Mouse (Mus musculus) forebrain, embryonic 13.5 days (tissue): ENCODE measurements around the gene Cnksr1. TPM values are rescaled to one million over a fixed set of nuclear protein-coding genes. Genes with fewer than 3 reads are reported as not detected.
A peak's percentile ranks its signal among the peaks of the same experiment; 100 is the strongest.

Source experiments
- ATAC-seq: fragments of 200-750 bp; cut with Nextera tagmentation; 2 replicates; pipeline ENCODE4 v1.8.0; 2017
- H3K27ac ChIP-seq: fragments of 300-500 bp; sonication (generic); 2 replicates; pipeline ENCODE4 v1.5.1; 2015; ENCODE audit warnings: inconsistent platforms, mild to moderate bottlenecking, moderate library complexity
- H3K27me3 ChIP-seq: fragments of 300-500 bp; sonication (generic); 2 replicates; pipeline ENCODE4 v1.6.1; 2015; ENCODE audit warnings: mild to moderate bottlenecking, inconsistent platforms
- H3K36me3 ChIP-seq: fragments of 300-500 bp; sonication (generic); 2 replicates; pipeline ENCODE4 v1.6.1; 2015; ENCODE audit warnings: mild to moderate bottlenecking, inconsistent platforms; ENCODE audit not compliant: poor library complexity, severe bottlenecking
- H3K4me1 ChIP-seq: fragments of 300-500 bp; sonication (generic); 2 replicates; pipeline ENCODE4 v1.6.1; 2015; ENCODE audit warnings: inconsistent platforms
- H3K4me2 ChIP-seq: fragments of 300-500 bp; sonication (generic); 2 replicates; pipeline ENCODE4 v1.6.1; 2015; ENCODE audit warnings: inconsistent platforms, mild to moderate bottlenecking, moderate library complexity
- H3K4me3 ChIP-seq: fragments of 300-500 bp; sonication (generic); 2 replicates; pipeline ENCODE4 v1.5.1; 2015; ENCODE audit warnings: mild to moderate bottlenecking, inconsistent platforms
- H3K9ac ChIP-seq: fragments of 300-500 bp; sonication (generic); 2 replicates; pipeline ENCODE4 v1.6.1; 2015; ENCODE audit warnings: mild to moderate bottlenecking, inconsistent platforms
- H3K9me3 ChIP-seq: fragments of 300-500 bp; sonication (generic); replicated peaks from 2 replicates; pipeline ENCODE4 v1.6.1; 2016; ENCODE audit warnings: inconsistent platforms
- WGBS: fragments of 180-500 bp; shearing (Covaris S2); methylation state at CpG from one replicate; pipeline ENCODE4 v1.1.7; 2015; 5-methylcytosine and 5-hydroxymethylcytosine counted together
- polyA plus RNA-seq: library from polyadenylated mRNA; unstranded; fragments of >200 nt; fragmentation: Nextera tagmentation; extraction: Ambion mirVana; gene quantifications from 2 replicates; pipeline ENCODE4 v1.2.1, GENCODE M21; 2015

Cnksr1 gene
- polyA plus RNA-seq, 1 experiment from 2014 or later = not detected

DNA sequence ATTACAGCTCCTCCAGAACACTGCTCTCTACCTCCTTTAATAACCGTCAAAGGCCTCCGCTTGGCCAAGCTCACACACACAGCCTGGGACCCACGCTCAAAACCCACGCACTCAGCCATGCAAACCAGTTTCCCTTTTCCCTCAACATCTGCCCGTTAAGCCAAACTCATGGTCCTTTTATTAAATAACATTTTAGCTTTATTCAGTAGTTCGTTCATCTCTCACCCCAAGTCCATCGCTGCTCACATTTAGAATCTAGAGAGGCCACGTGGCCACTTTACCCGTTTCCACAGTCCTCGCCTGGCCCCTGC, 12.7 kb upstream of the Cnksr1 start:
- Histone ChIP-seq H3K36me3 (no peaks in the 10 kb centered on the region), H3K4me2 (peak overlapping the region; percentile 76), H3K9me3 (no peaks in the 10 kb centered on the region), H3K4me1 (peaks cover 55% of the 10 kb centered on the region), H3K27ac (no peak overlapping the region), H3K4me3 (peak overlapping the region; percentile 47), H3K27me3 (peaks cover 99% of the 10 kb centered on the region), H3K9ac (peak overlapping the region; percentile 60; the same call in 1 of the 2 replicates)
- 7% methylated on average over 10 of the region's 10 CpGs for WGBS
- no peak for ATAC-seq

DNA sequence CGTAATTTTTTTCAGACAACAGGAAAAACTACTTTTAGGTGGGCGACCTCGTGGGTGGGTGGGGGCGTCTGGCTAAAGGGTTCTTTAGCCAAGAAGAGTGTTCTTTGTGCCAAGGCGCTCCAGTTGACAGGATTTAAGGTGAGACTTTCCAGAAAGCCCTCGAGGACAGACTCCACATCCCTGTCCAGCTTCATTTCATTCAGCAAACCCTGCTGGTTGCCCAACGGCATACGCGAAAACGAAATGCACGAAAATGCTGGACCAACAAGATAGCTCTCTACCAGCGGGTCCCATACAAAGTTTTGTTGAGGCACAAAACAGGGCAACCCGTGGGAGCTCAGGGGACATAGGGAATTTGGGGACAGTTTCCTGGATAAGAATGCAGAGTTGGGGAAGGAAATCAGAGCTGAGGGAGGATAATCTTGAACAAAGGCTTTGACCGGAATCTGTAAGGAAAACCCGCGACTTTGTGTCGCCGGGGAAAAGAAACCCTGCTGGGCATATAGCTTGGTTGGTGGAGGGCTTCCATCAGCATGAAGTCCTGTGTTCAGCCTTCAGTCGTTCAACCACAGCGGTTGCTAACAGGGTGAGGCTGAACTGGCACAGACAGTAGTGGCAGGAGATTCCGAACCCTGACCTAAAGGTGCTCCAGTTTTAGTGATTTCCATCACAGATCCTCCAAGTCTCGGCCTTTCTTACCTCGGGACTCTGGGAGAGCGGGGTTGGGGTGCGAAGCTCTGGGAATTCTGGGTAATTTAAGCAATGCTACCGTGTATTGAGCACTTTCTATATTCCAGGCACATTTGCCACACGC, 12.1 kb upstream of the Cnksr1 start:
- peak overlapping the region; percentile 58 for H3K9ac ChIP-seq

DNA sequence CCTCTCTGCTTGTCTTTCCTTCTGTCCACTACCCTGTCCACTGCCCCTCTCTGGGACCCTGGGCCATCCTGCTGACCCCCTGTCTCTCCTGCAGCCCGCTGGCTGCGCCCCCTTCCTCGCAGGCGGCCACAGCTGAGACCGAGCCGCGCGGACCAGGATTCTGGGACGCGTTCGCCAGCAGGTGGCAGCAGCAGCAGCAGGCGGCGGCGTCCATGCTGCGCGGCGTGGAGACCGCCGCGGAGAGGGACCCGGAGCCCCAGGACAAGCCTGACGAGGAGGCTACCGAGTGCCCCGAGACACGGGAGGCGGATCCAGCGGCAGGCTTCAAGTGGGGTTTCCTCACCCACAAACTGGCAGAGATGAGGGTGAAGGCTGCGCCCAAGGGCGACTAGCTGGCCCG, 11.5 kb upstream of the Cnksr1 start:
- 1% methylated on average over 30 of the region's 30 CpGs for WGBS
- Histone ChIP-seq H3K27me3 (peaks cover 86% of the 10 kb centered on the region), H3K4me1 (peaks cover 62% of the 10 kb centered on the region), H3K4me2 (peak overlapping the region; percentile 76), H3K9me3 (no peaks in the 10 kb centered on the region), H3K36me3 (no peaks in the 10 kb centered on the region), H3K4me3 (peak overlapping the region; percentile 47), H3K9ac (peak overlapping the region; percentile 58), H3K27ac (no peak overlapping the region)
- peak; percentile 54 for ATAC-seq

More for the DNA sequence above, 12.1 kb upstream of the Cnksr1 start:
- peaks cover 93% of the 10 kb centered on the region for H3K27me3 ChIP-seq
- H3K4me3 ChIP-seq = peak overlapping the region; percentile 47
- 3% methylated on average over 27 of the region's 27 CpGs for WGBS
- no peak overlapping the region for H3K27ac ChIP-seq
- no peaks in the 10 kb centered on the region for H3K36me3 ChIP-seq
- no peak for ATAC-seq
- H3K4me2 ChIP-seq = peak overlapping the region; percentile 76
- H3K4me1 ChIP-seq = peaks cover 58% of the 10 kb centered on the region
- no peaks in the 10 kb centered on the region for H3K9me3 ChIP-seq

DNA sequence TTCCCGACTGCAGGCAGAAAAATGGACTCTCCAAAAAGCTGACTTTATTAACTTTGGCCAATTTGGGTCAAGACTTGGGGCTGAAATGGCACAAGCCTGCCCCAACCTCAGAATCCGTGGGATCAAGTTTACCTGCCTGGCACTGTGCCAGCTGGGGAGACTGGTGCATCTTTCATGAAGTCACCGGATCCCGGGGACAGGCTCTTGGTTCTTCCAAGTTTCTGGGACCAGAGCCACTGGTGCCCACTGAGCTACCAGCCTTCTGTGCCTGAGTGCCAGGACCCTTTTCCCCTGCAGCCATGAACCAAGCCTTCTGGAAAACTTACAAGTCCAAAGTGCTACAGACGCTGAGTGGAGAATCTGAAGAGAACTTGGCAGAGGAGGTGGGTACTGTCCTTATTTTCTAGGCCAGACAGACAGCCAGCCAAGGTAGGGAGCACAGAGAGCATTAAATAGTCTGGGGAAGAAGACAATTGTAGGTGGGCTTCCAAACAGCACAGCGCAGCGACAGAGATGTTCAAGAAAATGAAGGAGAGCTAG, 8.6 kb upstream of the Cnksr1 start, which contains the start of gene Gm30191:
Gene Gm30191, plus strand, starts transcription at position 217 of the 540 bp plus-strand sequence.
- ATAC-seq = no peak
- H3K4me3 ChIP-seq = peak within 1 kb of the TSS; percentile 86
- H3K9ac ChIP-seq = 0 out of 2 replicates have a peak within 1 kb of the TSS, but pooled peaks have one; percentile 45
- peaks cover 58% of the 10 kb centered on the region for H3K27me3 ChIP-seq
- H3K4me1 ChIP-seq = peaks cover 46% of the 10 kb centered on the region
- peak within 1 kb of the TSS; percentile 95 for H3K4me2 ChIP-seq
- no peak within 1 kb of the TSS; the same call in 1 of the 2 replicates for H3K27ac ChIP-seq
- H3K9me3 ChIP-seq = no peaks in the 10 kb centered on the region
- peaks cover 6% of the 10 kb centered on the region; the same call in 1 of the 2 replicates for H3K36me3 ChIP-seq
- WGBS = 78% methylated on average over 7 of the region's 7 CpGs

DNA sequence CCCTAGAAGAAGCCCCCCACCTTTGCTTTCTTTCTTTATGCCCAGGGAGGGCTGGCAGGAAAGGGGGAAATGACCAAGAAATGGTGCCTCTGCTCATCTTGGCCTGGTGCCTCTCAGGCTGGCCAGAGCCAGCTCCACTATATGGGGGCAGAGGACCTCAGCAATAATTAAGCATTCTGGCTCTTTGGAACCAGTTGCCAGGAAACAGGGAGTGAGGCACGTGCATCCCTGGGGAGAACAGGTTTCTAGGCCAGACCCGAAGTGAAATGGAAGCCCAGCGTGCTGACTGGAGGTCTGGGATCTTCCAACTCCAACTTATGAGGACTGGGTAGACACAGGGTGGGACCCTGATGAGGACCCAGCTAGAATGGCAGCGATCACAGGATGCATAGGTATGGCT, 8.1 kb upstream of the Cnksr1 start:
- no peak for ATAC-seq

DNA sequence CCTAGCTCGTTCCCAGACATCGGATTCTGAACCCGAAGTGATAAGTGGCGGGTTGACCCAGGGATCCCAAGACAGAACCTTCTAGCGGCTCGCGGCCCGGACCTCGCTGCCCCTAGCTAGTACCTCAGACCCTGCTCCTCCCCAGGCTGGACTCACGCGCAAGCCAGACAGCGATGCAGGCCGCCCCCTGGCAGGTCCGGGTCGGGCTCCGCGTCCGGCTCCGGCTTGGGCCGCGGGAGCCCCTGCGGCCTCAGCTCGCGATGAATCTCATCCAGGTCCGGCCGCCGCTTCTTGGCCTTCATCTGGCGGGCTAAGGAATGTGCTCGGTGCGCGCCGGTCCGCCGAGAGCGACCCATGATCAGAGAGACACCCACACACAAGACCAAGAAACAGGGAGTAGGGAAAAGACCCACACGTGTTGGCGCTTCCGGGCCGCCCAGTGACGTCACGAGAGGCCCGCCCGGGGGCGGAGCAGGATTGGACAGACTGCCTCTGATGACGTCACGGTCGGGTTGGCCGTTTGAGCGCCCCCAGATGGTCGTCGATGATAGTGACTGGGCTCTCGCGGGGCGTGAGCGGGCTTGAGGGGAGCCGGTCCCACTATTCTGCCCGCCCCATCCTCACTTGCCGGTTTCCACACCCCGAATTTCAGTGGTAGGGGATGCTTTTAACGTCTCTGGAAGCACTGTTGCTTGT, 7.1 kb upstream of the Cnksr1 start, which contains the start of gene Zfp593:
Gene Zfp593, minus strand, starts transcription at position 445 of the 696 bp plus-strand sequence.
- H3K4me1 ChIP-seq = peaks cover 31% of the 10 kb centered on the region
- peak within 1 kb of the TSS; percentile 86 for H3K4me3 ChIP-seq
- WGBS = under 1% methylated on average over 60 of the region's 60 CpGs
- H3K4me2 ChIP-seq = peak within 1 kb of the TSS; percentile 95
- H3K36me3 ChIP-seq = peaks cover 6% of the 10 kb centered on the region; the same call in 1 of the 2 replicates
- ATAC-seq = peak; percentile 79
- H3K9me3 ChIP-seq = no peaks in the 10 kb centered on the region
- H3K27ac ChIP-seq = no peak within 1 kb of the TSS; the same call in 1 of the 2 replicates
- peaks cover 43% of the 10 kb centered on the region for H3K27me3 ChIP-seq
- peak within 1 kb of the TSS; percentile 87 for H3K9ac ChIP-seq

More for the DNA sequence above, 8.1 kb upstream of the Cnksr1 start:
- peak overlapping the region; percentile 95 for H3K4me2 ChIP-seq
- no peaks in the 10 kb centered on the region for H3K9me3 ChIP-seq
- WGBS = 36% methylated on average over 4 of the region's 4 CpGs
- H3K27me3 ChIP-seq = peaks cover 52% of the 10 kb centered on the region
- H3K4me3 ChIP-seq = no peak overlapping the region
- no peak overlapping the region; the same call in 1 of the 2 replicates for H3K27ac ChIP-seq
- H3K36me3 ChIP-seq = peaks cover 6% of the 10 kb centered on the region; the same call in 1 of the 2 replicates
- peaks cover 41% of the 10 kb centered on the region for H3K4me1 ChIP-seq
- no peak overlapping the region for H3K9ac ChIP-seq

DNA sequence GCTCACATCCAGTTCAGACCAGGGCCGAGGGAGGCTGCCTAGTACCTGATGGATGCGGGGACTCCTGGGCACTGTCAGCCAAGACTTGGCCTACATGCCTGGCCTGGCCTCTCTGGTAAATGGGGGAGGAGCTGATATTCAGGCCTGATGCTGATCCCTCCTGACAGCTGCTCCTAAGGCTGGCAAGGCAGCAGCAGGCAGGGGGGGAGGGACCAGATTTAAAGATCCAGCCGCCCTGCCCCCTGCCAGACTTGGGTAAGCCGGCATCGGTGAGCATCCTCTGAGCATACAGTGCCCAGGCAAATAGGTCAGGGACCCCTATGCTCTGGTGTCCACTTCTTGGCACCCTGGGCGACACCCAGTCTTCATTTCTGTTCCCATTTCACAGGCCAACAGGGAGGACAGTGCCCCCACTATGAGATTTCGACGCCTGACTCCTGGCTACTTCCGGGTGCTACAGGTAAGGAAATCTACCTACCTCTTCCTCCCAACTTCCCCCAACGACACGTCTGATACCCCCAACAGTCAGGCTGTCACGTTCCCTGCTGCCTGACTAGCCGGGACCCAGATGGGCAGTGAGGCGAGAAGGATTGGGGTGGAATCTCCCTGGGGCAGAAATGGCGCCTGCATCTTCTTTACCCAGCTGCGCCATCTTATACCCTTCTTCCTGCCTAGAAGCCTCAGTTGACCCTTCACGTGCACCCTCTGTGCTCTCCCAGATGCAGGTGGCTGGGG, 5.5 kb upstream of the Cnksr1 start, which contains the start of gene E130218I03Rik:
Gene E130218I03Rik, plus strand, starts transcription at position 147 of the 735 bp plus-strand sequence.
- H3K9ac ChIP-seq = peak within 1 kb of the TSS; percentile 87
- H3K4me3 ChIP-seq = peak within 1 kb of the TSS; percentile 86
- ATAC-seq = no peak
- peaks cover 21% of the 10 kb centered on the region for H3K4me1 ChIP-seq
- peaks cover 31% of the 10 kb centered on the region for H3K27me3 ChIP-seq
- H3K9me3 ChIP-seq = no peaks in the 10 kb centered on the region
- peaks cover 6% of the 10 kb centered on the region; the same call in 1 of the 2 replicates for H3K36me3 ChIP-seq
- H3K27ac ChIP-seq = no peak within 1 kb of the TSS
- H3K4me2 ChIP-seq = peak within 1 kb of the TSS; percentile 95
- WGBS = 92% methylated on average over 17 of the region's 17 CpGs

DNA sequence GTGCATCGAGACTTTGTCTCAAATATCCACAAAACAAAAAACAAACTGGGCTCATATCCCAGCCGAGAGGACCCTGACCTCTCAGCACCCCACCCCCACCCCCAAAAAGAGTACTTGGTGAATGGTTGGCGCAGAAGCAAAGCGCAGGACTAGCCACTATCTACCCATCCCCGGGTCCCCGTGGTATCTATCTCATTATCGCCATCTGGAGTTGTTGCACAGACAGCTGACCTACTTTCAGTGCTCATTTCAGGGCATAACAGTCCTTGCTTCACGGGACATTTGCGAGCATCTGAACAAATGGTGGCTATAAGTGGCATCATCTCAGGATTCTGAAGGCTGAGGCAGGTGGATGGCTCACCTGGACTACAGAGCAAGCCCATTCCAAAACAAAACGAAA, 487 bp upstream of the Cnksr1 start:
- Histone ChIP-seq H3K4me3 (no peak overlapping the region), H3K4me2 (peak overlapping the region; percentile 25; the same call in 1 of the 2 replicates), H3K27me3 (peaks cover 32% of the 10 kb centered on the region), H3K9me3 (no peaks in the 10 kb centered on the region), H3K4me1 (peaks cover 5% of the 10 kb centered on the region; the same call in 1 of the 2 replicates), H3K9ac (no peak overlapping the region), H3K27ac (no peak overlapping the region), H3K36me3 (peaks cover 5% of the 10 kb centered on the region; the same call in 1 of the 2 replicates)
- 14% methylated on average over 10 of the region's 10 CpGs for WGBS
- ATAC-seq = no peak

DNA sequence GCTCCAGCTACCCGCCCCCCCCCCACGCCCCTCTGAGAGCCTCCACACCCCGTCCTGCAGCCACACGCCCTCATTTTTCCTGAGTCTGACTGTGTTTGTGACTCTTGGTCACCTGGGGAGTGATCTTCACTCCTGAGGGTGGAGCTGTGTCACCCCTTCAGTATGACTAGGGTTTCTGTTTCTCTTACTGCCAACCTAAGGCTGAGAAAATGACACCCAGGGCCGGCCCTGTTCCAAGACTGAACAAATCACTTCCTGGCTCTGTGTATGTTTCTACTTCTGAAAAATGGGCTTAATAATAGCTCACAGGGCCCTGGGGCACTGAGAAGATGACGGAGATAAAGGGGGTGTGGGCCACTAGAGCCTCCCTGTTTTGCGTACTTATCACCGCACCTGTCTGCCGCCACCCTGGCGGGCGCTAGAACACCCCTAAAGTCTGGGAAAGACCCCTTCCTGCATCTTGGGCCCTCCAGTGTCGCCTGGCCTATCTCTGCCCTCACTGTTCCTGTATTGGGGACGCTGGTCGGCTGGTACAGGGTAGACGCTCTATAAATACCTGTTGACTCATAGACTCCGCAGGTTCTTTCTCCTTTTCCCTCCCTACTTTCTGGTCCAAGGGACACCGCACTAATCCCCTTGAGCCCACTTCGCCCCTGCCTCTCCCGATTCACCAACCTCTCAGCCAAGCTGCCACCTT, 469 bp downstream of the Cnksr1 start:
- H3K9ac ChIP-seq = no peak overlapping the region
- H3K27me3 ChIP-seq = peaks cover 32% of the 10 kb centered on the region
- H3K4me2 ChIP-seq = 0 out of 2 replicates have a peak overlapping the region, but pooled peaks have one; percentile 25
- no peaks in the 10 kb centered on the region for H3K36me3 ChIP-seq
- H3K4me3 ChIP-seq = no peak overlapping the region
- WGBS = 29% methylated on average over 19 of the region's 19 CpGs
- peaks cover 5% of the 10 kb centered on the region; the same call in 1 of the 2 replicates for H3K4me1 ChIP-seq
- no peak overlapping the region for H3K27ac ChIP-seq
- ATAC-seq = no peak
- H3K9me3 ChIP-seq = no peaks in the 10 kb centered on the region

DNA sequence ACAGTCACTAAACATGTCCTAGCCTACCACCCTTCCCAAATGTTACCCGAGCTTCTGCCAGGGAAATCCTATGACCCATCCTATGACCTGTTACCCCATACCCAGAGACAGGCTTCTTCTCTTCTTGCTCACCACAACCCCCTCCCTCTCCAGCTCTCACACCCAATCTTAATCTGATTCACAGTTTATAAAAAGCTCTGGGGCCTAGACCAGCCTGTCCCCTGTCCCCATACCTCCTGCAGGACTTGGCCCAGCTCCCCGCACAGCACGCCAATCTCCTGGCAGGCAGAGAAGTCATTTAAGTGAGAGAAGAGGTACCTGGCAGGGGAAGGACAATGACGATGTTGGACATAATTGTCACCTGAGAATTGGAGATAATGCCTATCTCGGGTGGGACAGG, 3.3 kb downstream of the Cnksr1 start:
- 86% methylated on average over 5 of the region's 5 CpGs for WGBS
- H3K4me1 ChIP-seq = peaks cover 5% of the 10 kb centered on the region; the same call in 1 of the 2 replicates
- H3K4me2 ChIP-seq = no peak overlapping the region
- H3K9me3 ChIP-seq = no peaks in the 10 kb centered on the region
- no peak overlapping the region for H3K9ac ChIP-seq
- peaks cover 32% of the 10 kb centered on the region for H3K27me3 ChIP-seq
- no peak overlapping the region for H3K4me3 ChIP-seq
- ATAC-seq = no peak
- H3K27ac ChIP-seq = no peak overlapping the region
- no peaks in the 10 kb centered on the region for H3K36me3 ChIP-seq

DNA sequence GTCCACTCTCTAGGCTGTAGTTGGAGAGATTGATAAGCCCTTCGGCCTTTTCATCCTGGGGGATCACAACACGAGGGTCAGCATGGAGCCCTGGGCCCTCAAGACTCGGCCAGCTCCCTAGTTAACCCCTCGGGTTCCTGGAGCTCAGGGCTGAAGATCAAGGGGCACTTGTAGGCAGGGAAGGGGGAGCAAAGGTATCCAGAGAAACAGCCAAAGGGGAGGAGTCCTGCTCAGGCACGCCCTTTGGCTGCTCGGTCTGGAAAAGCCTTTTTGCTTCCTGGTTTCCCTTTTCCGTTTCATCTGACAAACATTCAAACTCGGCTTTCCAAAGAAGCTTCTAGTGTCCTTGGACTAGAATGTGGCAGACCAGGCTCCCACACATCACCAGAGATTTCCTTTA, 7.8 kb downstream of the Cnksr1 start:
- Histone ChIP-seq H3K27me3 (no peaks in the 10 kb centered on the region), H3K9me3 (no peaks in the 10 kb centered on the region), H3K4me2 (no peak overlapping the region), H3K4me3 (no peak overlapping the region), H3K9ac (no peak overlapping the region), H3K4me1 (no peaks in the 10 kb centered on the region), H3K36me3 (no peaks in the 10 kb centered on the region), H3K27ac (no peak overlapping the region)
- ATAC-seq = no peak
- WGBS = 44% methylated on average over 8 of the region's 8 CpGs
